Mouse (Mus musculus) left cerebral cortex, adult 6 months (tissue): ENCODE measurements around the gene Gm21903. TPM values are rescaled to one million over a fixed set of nuclear protein-coding genes. Genes with fewer than 3 reads are reported as not detected.

Experiments
- long read RNA-seq, 2 experiments: library from polyadenylated mRNA; unstranded; transcript quantifications; one replicate each; pipeline ENCODE4 v2.0.0; 2019 to 2020
- polyA plus RNA-seq: library from polyadenylated mRNA; unstranded; fragments of <200 nt; fragmentation: Nextera tagmentation; gene quantifications from 2 replicates; pipeline ENCODE4 v1.2.3, GENCODE M21; 2021

Gene Gm21903
- polyA plus RNA-seq, result not detected in 2 replicates
- long read RNA-seq, experiment 1, result 0 reads
- long read RNA-seq, experiment 2, result 0 reads

GRCm38 (mm10) chr17:39043241-39043640 lies at the start of gene Gm21903:
Gm21903 (minus strand) TSS chr17:39043341.

GRCm38 (mm10) chr17:39076937-39077336 lies 33.8 kb upstream of the Gm21903 start, which contains the start of gene Esp23:
Esp23 (minus strand) TSS chr17:39077037.

DNA sequence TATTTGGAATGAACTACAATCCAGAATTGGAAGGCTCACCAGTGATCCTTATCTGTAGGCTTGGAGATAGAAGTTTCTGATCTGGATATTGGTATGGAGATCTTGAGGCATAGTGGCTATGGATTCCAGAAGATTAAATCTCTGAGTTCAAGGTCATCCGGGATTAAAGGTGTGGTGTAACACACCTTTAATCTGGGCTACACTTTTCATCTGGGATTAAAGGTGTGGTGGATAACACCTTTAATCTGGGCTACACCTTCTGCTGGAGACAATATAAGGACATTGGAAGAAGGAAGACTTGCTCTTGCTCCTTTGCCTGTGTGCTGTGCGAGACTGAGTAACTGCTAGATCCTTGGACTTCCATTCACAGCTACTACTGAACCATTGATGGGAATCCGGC lies 6.7 kb downstream of the Gm21903 start, which contains the start of gene Esp24:
TSS of gene Esp24 (plus strand) at position 301 of the 400 bp plus-strand sequence.

Other genes with a start within 250 kb of the Gm21903 start
- not detected in 2 replicates for gene Esp24, start 6.6 kb downstream of the Gm21903 start, polyA plus RNA-seq
- not detected in 2 replicates for gene Esp23, start 33.7 kb upstream of the Gm21903 start, polyA plus RNA-seq
- gene Esp22, start 52.0 kb upstream of the Gm21903 start, polyA plus RNA-seq, result not detected in 2 replicates